Mouse (Mus musculus) liver, embryonic 15.5 days (tissue): ENCODE data around the gene Nr2f6. TPM values are rescaled to one million over a fixed set of nuclear protein-coding genes. Genes with fewer than 3 reads are reported as not detected.

Experiments used
- ATAC-seq: fragments of 200-750 bp; cut with Nextera tagmentation; 2 replicates; pipeline ENCODE4 v1.8.0; 2017; ENCODE audit warnings: moderate number of reproducible peaks, mild to moderate bottlenecking, moderate library complexity; ENCODE audit not compliant: insufficient read depth
- H3K27ac ChIP-seq: fragments of 300-500 bp; sonication (generic); replicated peaks from 2 replicates; pipeline ENCODE4 v1.5.1; 2015; ENCODE audit warnings: mild to moderate bottlenecking, inconsistent platforms
- H3K27me3 ChIP-seq: fragments of 300-500 bp; sonication (generic); 2 replicates; pipeline ENCODE4 v1.6.1; 2015; ENCODE audit warnings: mild to moderate bottlenecking, inconsistent platforms
- H3K36me3 ChIP-seq: fragments of 300-500 bp; sonication (generic); replicated peaks from 2 replicates; pipeline ENCODE4 v1.6.1; 2015; ENCODE audit warnings: moderate library complexity, mild to moderate bottlenecking, inconsistent platforms
- H3K4me1 ChIP-seq: fragments of 300-500 bp; sonication (generic); replicated peaks from 2 replicates; pipeline ENCODE4 v1.6.1; 2015; ENCODE audit warnings: inconsistent platforms
- H3K4me2 ChIP-seq: fragments of 300-500 bp; sonication (generic); 2 replicates; pipeline ENCODE4 v1.6.1; 2015; ENCODE audit warnings: moderate library complexity, mild to moderate bottlenecking, inconsistent platforms
- H3K4me3 ChIP-seq: fragments of 300-500 bp; sonication (generic); replicated peaks from 2 replicates; pipeline ENCODE4 v1.5.1; 2015; ENCODE audit warnings: mild to moderate bottlenecking, inconsistent platforms
- H3K9ac ChIP-seq: fragments of 300-500 bp; sonication (generic); 2 replicates; pipeline ENCODE4 v1.6.1; 2015; ENCODE audit warnings: moderate library complexity, mild to moderate bottlenecking, inconsistent platforms
- H3K9me3 ChIP-seq: fragments of 300-500 bp; sonication (generic); replicated peaks from 2 replicates; pipeline ENCODE4 v1.6.1; 2016; ENCODE audit warnings: inconsistent platforms
- WGBS: fragments of 180-500 bp; shearing (Covaris S2); methylation state at CpG from one replicate; pipeline ENCODE4 v1.1.7; 2015; ENCODE audit warnings: mixed read lengths; ENCODE audit not compliant: insufficient replicate concordance; 5-methylcytosine and 5-hydroxymethylcytosine counted together
- polyA plus RNA-seq: library from polyadenylated mRNA; unstranded; fragments of >200 nt; fragmentation: Nextera tagmentation; extraction: Ambion mirVana; gene quantifications from 2 replicates; pipeline ENCODE4 v1.2.1, GENCODE M21; 2015

Gene Nr2f6
- 24.1 and 27.0 TPM in 2 replicates for polyA plus RNA-seq

DNA sequence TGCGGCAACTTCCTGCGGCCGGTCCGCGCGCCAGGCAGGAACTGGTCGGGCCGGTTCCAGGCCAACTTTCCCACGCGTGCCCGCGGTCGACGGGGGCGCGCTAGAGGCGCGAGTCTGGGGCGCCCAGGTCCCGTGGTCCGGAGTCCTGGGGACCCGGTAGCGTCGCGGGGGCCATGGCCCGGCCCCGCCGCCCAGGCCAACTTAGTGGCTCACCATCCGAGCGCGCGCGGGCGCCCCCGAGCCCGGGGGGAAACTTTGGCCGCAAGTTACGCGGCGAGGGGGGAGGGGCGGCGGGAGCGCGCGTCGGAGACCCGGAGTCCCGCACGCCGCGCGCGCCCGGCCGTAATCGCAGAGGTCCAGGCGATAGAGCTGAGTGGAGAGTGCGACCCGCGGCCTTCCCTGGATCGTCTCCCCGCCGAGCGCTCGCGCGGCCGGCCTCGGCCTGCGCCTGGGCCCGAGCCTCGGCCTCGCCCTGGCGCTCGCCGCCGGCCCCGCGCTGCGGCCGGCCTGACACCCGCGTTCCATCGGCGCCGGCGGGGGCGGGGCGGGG, at the start of gene Nr2f6:
Gene Nr2f6, minus strand, starts transcription at position 540 of the 550 bp plus-strand sequence.
- H3K36me3 ChIP-seq, result 0 out of 2 replicates have a peak, but pooled peaks cover 11% of the 10 kb centered on the region
- H3K9me3 ChIP-seq, result no peaks in the 10 kb centered on the region
- H3K27ac ChIP-seq, result peak within 1 kb of the TSS; percentile 79
- H3K4me1 ChIP-seq, result peaks cover 38% of the 10 kb centered on the region
- peak within 1 kb of the TSS; percentile 60 for H3K9ac ChIP-seq
- peaks cover 73% of the 10 kb centered on the region for H3K27me3 ChIP-seq
- under 1% methylated on average over 89 of the region's 89 CpGs for WGBS
- peak within 1 kb of the TSS; percentile 64 for H3K4me3 ChIP-seq
- ATAC-seq, result peak; percentile 16
- peak within 1 kb of the TSS; percentile 79 for H3K4me2 ChIP-seq

DNA sequence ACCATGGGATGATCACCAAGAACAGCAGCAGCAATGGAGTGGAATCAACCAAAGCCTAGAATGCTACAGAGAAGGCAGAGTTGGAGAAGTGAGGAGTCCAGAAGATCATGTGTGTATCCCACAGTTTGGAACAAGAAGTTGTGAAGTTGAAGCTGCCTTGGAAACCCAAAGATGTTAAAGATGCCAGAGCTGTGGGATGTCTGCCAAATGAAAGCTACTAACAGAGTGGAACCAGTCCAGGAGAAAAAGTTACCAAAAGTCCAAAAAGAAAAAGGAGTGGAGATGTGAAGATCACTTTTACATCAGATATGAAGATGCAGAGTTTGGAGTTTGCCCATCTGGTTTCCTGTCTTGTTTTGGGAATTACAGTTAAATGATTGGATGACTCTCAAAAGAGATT, 40.4 kb upstream of the Nr2f6 start:
- Histone ChIP-seq H3K27me3 (no peaks in the 10 kb centered on the region), H3K4me2 (no peak overlapping the region), H3K4me1 (no peaks in the 10 kb centered on the region), H3K9me3 (no peaks in the 10 kb centered on the region), H3K9ac (no peak overlapping the region), H3K27ac (no peak overlapping the region), H3K4me3 (no peak overlapping the region), H3K36me3 (no peaks in the 10 kb centered on the region)
- ATAC-seq, result no peak

DNA sequence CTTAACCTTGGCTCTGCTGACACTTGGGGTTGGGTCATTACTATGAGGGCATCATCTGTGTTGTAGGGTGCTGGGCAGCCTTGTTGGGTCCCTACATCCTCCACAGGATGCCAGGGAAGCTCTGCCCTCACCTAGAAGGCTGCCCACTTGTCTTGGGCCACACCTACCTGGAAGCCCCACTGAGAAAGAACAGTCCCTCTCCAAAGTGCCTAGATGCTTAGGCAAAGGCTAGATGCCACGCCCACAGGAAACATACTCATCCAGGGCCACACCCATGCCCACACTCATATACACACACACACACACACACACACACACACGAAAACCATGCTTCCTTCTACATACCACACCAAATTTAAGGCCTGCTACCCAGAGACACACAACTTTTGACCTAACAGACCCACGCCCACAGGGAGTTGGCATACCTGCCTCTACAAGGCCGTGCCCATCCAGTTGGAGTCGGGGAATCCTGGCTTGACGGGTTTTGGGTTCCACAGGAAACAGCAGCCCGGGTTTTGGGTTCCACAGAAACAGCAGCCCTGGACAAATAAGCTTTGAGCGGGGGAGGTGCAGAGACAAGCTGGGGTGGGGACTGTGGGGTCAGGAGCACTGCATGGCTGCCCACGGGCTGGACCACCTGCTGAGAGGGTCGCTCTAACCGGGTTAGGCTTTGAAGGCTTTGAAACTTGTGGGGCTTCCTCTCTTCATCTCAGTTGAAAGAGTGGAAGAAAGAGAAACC, 29.9 kb upstream of the Nr2f6 start:
- no peak overlapping the region for H3K9ac ChIP-seq
- H3K36me3 ChIP-seq, result peaks cover 36% of the 10 kb centered on the region
- H3K27me3 ChIP-seq, result no peaks in the 10 kb centered on the region
- peaks cover 23% of the 10 kb centered on the region for H3K4me1 ChIP-seq
- H3K27ac ChIP-seq, result no peak overlapping the region
- no peak for ATAC-seq
- H3K9me3 ChIP-seq, result no peaks in the 10 kb centered on the region
- no peak overlapping the region for H3K4me2 ChIP-seq
- no peak overlapping the region for H3K4me3 ChIP-seq
- WGBS, result 38% methylated on average over 11 of the region's 11 CpGs

DNA sequence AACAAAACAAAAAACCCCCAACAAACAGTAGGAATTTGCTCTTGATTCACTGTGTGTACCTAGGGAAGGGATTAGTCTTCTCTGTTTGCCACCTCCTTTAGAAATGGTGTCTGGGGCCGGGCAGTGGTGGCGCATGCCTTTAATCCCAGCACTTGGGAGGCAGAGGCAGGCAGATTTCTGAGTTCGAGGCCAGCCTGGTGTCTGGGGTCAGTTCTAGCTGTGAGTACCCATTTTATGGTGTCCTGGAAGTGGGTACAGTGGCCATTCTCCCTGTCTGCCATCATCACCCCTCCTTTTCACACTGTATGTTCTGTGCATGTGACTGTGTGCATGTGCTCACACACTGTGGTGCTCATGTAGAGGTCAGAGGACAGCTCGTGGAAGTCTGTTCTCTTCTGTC, 26.5 kb upstream of the Nr2f6 start:
- 91% methylated on average over 4 of the region's 4 CpGs for WGBS
- H3K4me3 ChIP-seq, result no peak overlapping the region
- H3K27ac ChIP-seq, result no peak overlapping the region
- H3K36me3 ChIP-seq, result peaks cover 37% of the 10 kb centered on the region
- peaks cover 52% of the 10 kb centered on the region for H3K4me1 ChIP-seq
- no peak overlapping the region for H3K4me2 ChIP-seq
- no peaks in the 10 kb centered on the region for H3K27me3 ChIP-seq
- no peak for ATAC-seq
- no peaks in the 10 kb centered on the region for H3K9me3 ChIP-seq
- H3K9ac ChIP-seq, result no peak overlapping the region

DNA sequence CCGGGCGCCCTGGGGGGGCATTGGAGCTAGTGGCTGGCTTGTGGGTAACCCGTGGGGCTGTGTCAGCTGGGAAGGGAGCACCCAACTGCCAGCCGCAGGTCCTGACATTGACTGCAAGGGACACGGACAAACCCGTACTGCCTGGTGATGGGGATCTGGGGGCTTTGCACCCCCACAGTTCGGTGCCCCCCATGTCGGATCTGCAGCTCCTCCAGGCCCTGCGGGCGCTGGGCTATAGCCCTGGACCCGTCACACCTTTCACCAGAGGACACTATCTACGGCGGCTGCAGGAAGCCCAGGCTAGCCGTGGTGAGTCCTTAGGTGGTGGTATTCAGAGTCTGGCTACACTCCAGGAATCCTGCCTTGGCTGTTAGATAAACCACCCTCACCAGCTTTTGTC, 25.7 kb upstream of the Nr2f6 start:
- Histone ChIP-seq H3K9ac (no peak overlapping the region), H3K4me2 (peak overlapping the region; percentile 86), H3K9me3 (no peaks in the 10 kb centered on the region), H3K36me3 (peaks cover 37% of the 10 kb centered on the region), H3K27ac (no peak overlapping the region), H3K4me1 (peaks cover 52% of the 10 kb centered on the region), H3K27me3 (no peaks in the 10 kb centered on the region), H3K4me3 (peak overlapping the region; percentile 98)
- ATAC-seq, result no peak
- WGBS, result 84% methylated on average over 14 of the region's 14 CpGs

DNA sequence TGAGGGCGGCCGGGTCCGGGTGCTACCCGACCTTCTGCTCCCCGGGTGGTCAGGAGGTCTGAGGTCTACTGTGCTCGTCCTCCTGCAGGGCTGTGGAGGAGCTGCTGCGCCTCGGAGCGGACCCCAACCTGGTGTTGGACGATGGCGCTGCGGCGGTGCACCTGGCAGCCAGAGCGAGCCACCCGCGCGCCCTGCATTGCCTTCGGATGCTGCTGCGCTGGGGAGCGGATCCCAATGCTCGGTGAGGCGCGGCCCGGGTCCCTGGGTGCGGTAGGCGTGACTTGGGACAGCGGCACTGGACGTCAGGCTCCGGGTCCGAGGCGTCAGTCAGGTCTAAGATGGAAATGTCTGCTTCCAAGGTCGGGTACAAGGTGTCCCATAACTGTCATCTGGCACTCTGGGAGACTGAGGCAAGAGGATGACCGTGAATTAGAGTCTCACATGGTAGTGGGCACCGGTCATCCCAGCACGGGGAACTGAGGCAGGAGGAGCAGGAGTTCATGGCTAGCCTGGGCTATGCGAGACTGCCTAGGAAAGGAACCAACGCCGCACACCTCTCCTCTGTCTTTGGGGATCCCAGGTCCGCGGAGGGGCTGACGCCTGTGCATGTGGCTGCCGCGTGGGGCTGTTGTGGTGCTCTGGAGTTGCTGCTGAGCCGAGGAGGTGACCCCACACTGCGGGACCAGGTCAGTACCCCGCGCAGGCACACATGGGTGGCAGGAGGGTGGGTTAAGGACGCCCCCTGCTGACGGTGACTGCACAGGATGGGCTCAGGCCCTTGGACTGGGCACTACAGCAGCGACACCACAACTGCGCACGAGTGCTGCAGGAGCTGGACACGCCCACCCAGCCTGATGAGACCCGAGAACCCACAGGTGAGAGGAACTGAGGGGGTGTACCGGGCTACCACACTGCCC, 24.6 kb upstream of the Nr2f6 start:
- WGBS, result under 1% methylated on average over 55 of the region's 55 CpGs
- H3K4me3 ChIP-seq, result peak overlapping the region; percentile 98
- H3K9me3 ChIP-seq, result no peaks in the 10 kb centered on the region
- H3K4me2 ChIP-seq, result peak overlapping the region; percentile 86
- H3K9ac ChIP-seq, result peak overlapping the region; percentile 95
- H3K36me3 ChIP-seq, result peaks cover 39% of the 10 kb centered on the region
- peak overlapping the region; percentile 88 for H3K27ac ChIP-seq
- ATAC-seq, result peak; percentile 75
- H3K27me3 ChIP-seq, result no peaks in the 10 kb centered on the region
- H3K4me1 ChIP-seq, result peaks cover 44% of the 10 kb centered on the region

DNA sequence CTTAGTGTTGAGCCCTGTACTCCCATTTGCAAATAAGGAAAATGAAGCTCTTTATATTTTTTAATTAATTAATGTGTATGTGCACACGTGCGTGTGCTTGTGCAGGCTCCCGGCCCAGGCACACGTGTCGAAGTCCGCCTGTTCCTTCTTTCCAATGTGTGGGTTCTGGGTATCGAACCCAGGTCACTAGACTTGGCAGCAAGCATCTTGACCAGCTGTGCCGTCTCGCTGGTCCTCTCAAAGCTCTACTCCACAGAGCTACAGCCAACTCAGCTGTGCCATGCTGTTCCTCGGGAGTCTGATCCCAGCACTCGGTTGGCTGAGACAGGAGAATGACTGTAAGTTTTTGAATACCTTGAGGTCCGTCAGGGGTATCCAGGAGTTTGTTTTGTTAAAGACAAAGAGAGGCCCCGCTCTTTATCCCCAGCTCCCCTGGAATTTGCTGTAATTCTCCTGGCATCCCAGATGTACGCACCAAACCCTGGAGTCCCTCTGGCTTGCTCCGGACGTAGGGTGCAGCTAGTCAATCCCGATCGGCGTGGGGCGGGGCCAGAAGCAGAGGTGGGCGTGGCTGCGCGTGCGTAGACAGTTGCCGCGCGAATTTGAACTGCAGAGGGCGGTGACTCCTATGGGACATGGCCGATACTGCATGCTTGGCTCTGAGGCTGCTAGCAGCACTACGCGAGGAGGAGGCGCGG, 23.8 kb upstream of the Nr2f6 start, which contains the start of gene Ankle1:
Gene Ankle1, plus strand, starts transcription at position 610 of the 698 bp plus-strand sequence.
- H3K27ac ChIP-seq, result peak within 1 kb of the TSS; percentile 88
- peak within 1 kb of the TSS; percentile 86 for H3K4me2 ChIP-seq
- ATAC-seq, result peak; percentile 82
- WGBS, result 12% methylated on average over 33 of the region's 33 CpGs
- H3K4me3 ChIP-seq, result peak within 1 kb of the TSS; percentile 98
- peaks cover 42% of the 10 kb centered on the region for H3K4me1 ChIP-seq
- H3K36me3 ChIP-seq, result peaks cover 44% of the 10 kb centered on the region
- H3K27me3 ChIP-seq, result no peaks in the 10 kb centered on the region
- peak within 1 kb of the TSS; percentile 95 for H3K9ac ChIP-seq
- H3K9me3 ChIP-seq, result no peaks in the 10 kb centered on the region

DNA sequence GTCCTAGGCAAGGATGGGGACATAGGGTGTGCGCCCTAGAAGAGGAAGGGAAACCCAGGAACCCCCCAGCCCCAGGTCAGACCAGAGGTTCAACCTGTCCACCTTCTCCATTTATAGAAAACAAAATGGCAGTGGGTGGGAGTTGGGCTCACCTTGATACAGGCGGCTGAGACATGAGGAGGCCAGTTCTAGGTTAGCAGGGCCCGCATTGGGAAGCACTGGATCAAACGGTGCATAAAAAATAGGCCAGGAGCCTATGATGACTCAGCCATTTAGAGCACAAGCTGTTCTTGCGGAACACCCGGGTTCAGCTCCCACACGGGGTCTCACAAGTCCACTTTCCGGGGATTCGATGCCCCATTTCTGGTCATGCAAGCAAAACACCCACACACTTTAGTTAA, 23.2 kb upstream of the Nr2f6 start:
- no peak overlapping the region for H3K9ac ChIP-seq

DNA sequence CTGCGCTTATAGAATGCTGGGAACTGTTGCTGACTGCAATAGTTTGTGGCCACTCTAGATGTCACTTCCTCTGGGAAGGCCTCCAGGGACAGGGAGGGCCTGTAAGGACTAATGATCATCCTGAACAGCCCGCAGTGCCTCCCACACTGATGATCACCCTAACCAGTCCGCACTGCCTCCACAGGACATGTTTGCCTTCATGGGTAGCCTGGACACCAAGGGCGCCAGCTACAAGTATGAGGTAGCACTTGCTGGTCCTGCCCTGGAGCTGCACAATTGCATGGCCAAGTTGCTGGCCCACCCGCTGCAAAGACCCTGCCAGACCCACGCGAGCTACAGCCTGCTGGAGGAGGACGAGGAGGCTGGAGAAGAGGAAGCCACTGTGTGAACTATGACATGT, 22.3 kb upstream of the Nr2f6 start:
- H3K27ac ChIP-seq, result no peak overlapping the region
- ATAC-seq, result no peak
- H3K27me3 ChIP-seq, result no peaks in the 10 kb centered on the region
- WGBS, result 69% methylated on average over 8 of the region's 8 CpGs
- no peak overlapping the region for H3K9ac ChIP-seq
- peaks cover 42% of the 10 kb centered on the region for H3K4me1 ChIP-seq
- H3K9me3 ChIP-seq, result no peaks in the 10 kb centered on the region
- no peak overlapping the region for H3K4me2 ChIP-seq
- H3K4me3 ChIP-seq, result no peak overlapping the region
- peaks cover 40% of the 10 kb centered on the region for H3K36me3 ChIP-seq

More for the DNA sequence above, 23.2 kb upstream of the Nr2f6 start:
- Histone ChIP-seq H3K27me3 (no peaks in the 10 kb centered on the region), H3K4me2 (peak overlapping the region; percentile 86), H3K36me3 (peaks cover 43% of the 10 kb centered on the region), H3K4me3 (peak overlapping the region; percentile 98), H3K9me3 (no peaks in the 10 kb centered on the region), H3K27ac (peak overlapping the region; percentile 77; the same call in 1 of the 2 replicates), H3K4me1 (peaks cover 42% of the 10 kb centered on the region)
- ATAC-seq, result no peak
- 60% methylated on average over 9 of the region's 9 CpGs for WGBS

DNA sequence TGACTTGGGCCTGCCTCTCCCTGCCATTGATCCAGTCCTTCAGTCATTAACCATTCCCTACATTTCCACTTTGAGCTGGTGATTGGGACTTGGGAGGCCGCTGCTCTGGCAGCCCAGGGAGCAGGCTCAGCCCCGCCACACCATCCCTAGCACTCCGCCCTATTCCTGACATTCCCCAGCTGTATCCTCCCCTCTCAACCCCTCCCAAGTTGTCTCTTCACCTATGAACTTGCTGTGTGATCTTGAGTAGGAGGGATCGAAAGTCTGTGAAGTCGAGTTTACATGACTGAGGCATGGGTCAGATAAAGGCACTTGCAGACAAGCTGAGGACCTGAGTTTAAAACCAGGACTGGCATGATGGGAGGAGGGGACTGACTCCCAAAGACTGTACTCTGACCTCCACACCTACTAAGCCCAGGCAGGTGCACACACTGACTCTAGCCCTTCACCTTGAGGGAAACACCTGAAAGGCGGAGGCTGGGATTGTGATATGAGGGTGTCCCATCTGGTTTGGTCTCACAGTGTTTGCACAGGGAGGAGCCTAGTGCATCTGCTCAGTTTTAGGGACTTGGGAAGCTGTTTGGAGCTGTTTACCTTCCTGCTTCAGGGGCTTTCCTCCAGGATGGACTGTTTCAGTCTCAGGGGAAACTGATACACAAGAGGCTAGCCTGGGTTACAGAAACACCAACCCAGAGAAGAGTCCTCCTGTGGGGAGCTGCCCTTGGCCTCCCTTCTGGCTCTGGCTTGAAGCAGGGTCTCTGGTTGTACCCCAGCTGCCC, 21.5 kb upstream of the Nr2f6 start:
- 72% methylated on average over 6 of the region's 6 CpGs for WGBS
- H3K4me1 ChIP-seq, result peaks cover 42% of the 10 kb centered on the region

More for the DNA sequence above, 21.5 kb upstream of the Nr2f6 start:
- no peak overlapping the region for H3K9ac ChIP-seq
- H3K9me3 ChIP-seq, result no peaks in the 10 kb centered on the region
- peaks cover 39% of the 10 kb centered on the region for H3K36me3 ChIP-seq
- H3K27me3 ChIP-seq, result no peaks in the 10 kb centered on the region
- no peak overlapping the region for H3K4me2 ChIP-seq
- H3K4me3 ChIP-seq, result no peak overlapping the region
- H3K27ac ChIP-seq, result no peak overlapping the region
- no peak for ATAC-seq
